Mouse (Mus musculus): Measurements from ENCODE around the gene Tmem234.
A peak's percentile ranks its signal among the peaks of the same experiment; 100 is the strongest.

Tmem234 gene

DNA sequence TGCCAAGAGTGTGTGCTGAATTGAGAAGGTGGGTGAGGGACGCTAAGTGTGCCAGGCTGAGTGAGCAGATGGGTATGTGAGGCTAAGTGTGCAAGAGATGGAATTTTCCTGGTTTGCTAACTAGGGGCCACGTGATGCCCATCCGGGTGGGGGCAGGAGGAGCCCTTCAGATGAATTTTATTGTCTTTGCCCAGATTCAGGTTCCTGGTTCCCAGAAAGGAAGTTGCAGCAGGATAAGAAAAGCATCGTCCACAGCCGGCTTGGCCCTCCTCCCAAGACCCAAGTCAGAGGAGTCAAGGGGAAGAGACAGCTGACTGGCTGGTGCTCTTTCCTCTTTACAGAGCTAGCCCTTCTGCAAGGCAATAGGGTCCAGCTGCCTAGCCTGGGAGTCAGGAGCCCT is 22.0 kb upstream of the Tmem234 start, which contains the start of gene Fam167b:
Gene Fam167b, minus strand, starts transcription at position 84 of the 400 bp plus-strand sequence.
- DNase-seq (ENCODE audit: low read depth, low spot score), result no peak

DNA sequence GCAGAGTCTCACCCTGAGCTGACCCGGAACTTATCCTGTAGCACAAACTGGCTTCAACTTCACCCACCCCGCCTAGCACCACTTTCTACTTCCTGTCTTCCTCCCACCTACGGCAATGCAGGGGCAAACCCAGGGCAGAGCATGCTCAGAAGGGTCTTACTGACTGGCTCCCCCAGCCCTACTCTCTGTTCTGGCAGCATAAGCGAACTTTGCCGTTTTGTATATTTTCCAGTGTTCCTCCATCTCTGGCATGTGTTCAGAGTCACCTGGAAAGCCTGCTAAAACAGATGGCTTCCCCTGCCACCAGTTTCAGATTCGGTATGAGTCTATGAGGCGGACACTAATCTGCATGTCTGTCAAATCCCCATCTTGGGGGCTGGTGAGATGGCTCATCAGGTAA is 20.1 kb upstream of the Tmem234 start:
- no peak for DNase-seq (ENCODE audit: low read depth, low spot score)

DNA sequence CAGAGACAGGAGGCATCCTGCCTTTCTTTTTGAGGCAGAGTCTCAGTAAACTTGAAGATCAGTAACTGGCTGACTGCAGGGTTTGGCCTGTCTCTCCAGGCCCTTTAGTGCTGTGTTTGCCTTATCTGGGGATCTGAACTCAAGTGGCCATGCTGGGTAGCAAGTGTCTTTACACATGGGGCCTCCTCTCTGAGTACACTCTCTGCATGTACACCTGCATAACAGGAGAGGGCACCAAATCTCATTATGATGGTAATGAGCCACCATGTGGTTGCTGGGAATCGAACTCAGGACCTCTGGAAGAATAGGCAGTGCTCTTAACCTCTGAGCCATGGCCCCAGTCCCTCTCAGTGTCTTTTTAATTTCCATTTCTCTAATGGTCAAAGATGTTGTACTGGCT is 18.2 kb upstream of the Tmem234 start:
- no peak for DNase-seq (ENCODE audit: low read depth, low spot score)

DNA sequence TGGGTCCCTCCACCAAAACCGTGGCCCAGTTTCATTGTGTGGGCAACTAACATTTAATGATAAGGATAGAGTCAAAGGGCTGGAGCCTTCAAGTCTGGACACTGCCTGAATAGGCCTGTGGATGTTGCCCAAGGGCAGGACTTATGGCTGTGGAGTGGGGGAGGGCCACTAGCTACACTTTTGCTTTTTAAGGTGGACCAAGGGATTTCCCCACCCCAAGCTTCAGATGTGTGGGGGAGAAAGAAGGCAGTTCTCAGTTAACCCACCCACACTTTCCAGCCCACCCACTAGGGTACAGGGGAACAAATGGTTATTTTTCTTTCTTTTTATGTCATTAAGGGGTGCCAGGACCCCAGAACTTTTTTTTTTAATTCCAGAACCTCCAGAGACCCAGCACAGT is 16.1 kb upstream of the Tmem234 start:
- no peak for DNase-seq (ENCODE audit: low read depth, low spot score)

DNA sequence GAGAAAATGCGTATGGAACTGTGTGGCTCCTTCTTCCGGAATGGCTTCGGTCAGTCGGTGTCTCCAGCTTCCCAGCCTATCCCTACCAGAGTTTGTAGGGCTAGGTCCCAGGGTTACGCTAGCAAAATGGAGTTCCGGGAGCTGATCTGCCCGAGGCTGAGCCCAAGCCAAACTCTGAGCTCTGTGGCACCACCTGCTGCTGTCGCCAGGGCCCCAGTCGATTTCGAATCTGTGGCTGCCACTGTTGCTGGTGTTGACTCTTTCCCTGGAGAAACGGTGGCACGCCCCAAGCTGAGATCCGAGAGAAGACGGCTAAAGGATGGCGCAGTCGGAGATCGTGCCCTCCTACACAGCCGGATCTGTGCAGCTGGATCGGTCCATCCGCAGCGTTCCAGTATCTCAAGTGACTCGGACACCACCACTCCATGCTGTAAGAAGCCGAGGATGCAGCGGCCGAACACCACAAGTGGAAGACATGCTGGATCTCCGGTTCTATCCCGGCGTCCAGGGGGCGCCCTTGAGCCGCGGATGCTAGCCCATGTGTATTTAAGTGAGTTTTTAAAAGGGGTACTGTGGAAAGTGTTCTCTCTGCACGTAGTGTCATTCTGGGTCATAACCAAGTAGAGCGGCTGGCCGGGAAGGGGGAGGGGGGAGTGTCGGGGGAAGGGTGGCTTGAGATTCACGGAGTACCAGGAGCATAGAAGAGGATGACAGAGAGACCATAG is 15.4 kb upstream of the Tmem234 start:
- no peak for DNase-seq (ENCODE audit: low read depth, low spot score)

- DNase-seq (ENCODE audit: low read depth, low spot score), result no peak
Measured at GRCm38 (mm10) chr4:129585773-129586172, 14.7 kb upstream of the Tmem234 start.

- DNase-seq (ENCODE audit: low read depth, low spot score), result no peak
Measured at GRCm38 (mm10) chr4:129586943-129587342, 13.5 kb upstream of the Tmem234 start.

- DNase-seq (ENCODE audit: low read depth, low spot score), result no peak
Measured at GRCm38 (mm10) chr4:129588865-129589264, 11.6 kb upstream of the Tmem234 start.

- DNase-seq (ENCODE audit: low read depth, low spot score), result peak; percentile 63
Measured at GRCm38 (mm10) chr4:129608426-129609025, 8.1 kb downstream of the Tmem234 start.

DNA sequence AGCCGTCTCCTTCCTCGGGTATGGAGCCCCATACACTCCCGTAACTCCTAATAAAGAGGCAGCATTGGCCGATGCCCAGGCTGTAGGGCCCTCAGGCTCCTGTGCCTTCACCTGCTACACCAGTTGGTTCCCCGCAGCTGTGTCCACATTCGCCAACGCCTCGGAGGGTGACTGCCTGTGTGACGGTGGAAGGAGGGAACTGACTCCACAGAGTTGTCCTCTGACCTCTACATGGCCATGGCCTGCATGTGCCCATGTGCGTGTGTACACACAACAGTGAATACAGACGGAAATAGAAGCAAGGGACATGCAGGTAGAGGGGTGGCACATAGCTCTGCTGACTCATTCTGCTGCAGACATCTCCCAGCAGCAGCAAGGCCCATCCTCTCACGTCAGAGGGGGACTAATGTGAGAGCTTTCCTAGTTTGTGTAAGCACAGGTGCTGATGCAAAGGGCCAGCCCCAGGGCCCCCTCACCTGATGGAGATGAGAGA is 8.7 kb downstream of the Tmem234 start:
- DNase-seq (ENCODE audit: low read depth, low spot score), result no peak

DNA sequence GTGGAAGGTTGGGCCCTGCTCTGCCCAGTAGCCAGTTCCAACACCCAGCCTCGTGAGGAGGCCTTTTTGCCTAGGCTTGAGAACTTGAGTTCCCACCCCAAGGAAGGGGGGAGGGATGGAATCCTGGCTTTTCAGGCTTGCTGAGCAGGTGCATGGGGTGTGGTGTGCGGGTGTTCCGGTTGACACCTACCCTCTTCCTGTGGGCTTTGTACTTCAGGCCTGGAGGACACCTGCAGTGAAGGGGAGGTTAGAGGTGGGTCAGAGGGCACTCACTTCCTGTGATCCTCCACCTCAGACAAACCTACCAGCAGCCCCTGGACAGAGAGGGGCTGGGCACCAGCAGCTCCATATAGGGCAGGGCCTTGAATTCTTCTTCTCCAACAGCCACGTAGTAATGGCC is 9.6 kb downstream of the Tmem234 start:
- no peak for DNase-seq (ENCODE audit: low read depth, low spot score)

GRCm38 (mm10) chr4:129610472-129610871 is 10.0 kb downstream of the Tmem234 start:
- DNase-seq (ENCODE audit: low read depth, low spot score), result no peak

DNA sequence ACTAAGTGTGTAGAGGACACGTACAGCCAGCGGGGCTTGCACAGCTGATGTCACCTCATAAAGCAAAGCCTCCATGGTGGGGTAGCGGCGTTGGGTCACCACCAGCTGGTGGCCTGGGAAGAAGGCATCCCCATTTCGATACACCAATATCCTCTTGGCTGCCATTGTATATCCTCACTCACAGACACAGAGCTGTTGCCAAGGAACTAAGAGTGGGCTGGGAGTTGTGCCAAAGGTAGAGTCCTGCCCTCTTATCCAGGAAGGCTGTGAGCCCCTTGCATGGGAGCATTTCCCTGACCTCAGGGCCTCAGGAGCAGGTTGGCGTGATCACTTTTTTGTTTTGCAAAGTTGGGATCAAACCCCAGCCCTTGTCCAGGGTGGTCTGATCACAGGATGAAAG is 13.6 kb downstream of the Tmem234 start, which contains the start of gene Dcdc2b:
Gene Dcdc2b, minus strand, starts transcription at position 165 of the 400 bp plus-strand sequence.
- DNase-seq (ENCODE audit: low read depth, low spot score), result no peak

- no peak for DNase-seq (ENCODE audit: low read depth, low spot score)
Measured at GRCm38 (mm10) chr4:129615801-129616290, 15.4 kb downstream of the Tmem234 start.

DNA sequence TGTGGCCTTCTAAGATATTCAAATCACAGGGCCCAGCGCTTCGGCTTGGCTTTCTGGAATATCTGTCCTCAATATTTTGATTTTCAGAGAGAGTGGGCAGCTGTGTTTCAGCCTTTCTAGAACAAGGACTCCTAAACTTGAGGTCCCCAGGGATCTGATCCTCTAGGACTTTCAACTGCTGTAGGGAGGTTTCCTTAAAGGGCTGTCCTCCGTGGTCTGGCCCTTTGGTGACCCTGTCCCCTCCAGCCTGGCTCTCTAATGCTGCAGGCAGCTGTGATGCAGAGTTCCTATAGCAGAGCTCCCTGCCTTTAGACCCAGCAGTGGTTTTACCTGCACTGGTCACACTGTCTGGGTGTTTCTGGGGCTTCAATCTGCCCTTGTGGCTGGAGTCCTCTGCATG is 16.2 kb downstream of the Tmem234 start:
- DNase-seq (ENCODE audit: low read depth, low spot score), result no peak

DNA sequence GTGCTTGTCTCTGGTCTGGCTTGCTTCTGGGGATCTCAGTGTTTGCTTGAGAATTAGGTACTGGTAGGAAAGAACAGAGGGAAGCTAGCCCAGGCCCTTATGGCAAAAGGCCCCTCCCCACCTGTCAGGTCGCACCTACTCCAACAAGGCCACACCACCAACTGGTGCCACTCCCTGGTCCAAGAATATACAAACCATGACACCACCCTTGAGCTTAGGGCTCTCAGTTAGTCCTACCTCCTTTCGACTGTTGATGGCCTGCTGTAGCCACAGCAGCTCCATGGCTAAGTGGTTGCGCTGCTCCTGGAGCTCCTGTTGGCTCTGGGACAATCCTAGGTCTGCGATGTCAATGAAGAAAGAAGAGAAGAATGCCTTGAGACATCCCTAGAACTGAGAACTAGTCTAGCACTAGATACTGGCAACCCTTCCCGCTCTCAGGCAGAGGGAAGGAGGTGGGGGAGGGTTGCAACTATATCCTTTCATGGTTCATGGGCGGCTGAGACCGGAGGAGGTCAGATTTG is 16.7 kb downstream of the Tmem234 start:
- DNase-seq (ENCODE audit: low read depth, low spot score), result no peak

- DNase-seq (ENCODE audit: low read depth, low spot score), result no peak
Measured at GRCm38 (mm10) chr4:129618031-129618430, 17.6 kb downstream of the Tmem234 start.

GRCm38 (mm10) chr4:129618786-129619691 is 18.6 kb downstream of the Tmem234 start, which contains the start of gene Iqcc:
Gene Iqcc, minus strand, starts transcription at chr4:129619099.
- DNase-seq (ENCODE audit: low read depth, low spot score), result peak; percentile 87

DNA sequence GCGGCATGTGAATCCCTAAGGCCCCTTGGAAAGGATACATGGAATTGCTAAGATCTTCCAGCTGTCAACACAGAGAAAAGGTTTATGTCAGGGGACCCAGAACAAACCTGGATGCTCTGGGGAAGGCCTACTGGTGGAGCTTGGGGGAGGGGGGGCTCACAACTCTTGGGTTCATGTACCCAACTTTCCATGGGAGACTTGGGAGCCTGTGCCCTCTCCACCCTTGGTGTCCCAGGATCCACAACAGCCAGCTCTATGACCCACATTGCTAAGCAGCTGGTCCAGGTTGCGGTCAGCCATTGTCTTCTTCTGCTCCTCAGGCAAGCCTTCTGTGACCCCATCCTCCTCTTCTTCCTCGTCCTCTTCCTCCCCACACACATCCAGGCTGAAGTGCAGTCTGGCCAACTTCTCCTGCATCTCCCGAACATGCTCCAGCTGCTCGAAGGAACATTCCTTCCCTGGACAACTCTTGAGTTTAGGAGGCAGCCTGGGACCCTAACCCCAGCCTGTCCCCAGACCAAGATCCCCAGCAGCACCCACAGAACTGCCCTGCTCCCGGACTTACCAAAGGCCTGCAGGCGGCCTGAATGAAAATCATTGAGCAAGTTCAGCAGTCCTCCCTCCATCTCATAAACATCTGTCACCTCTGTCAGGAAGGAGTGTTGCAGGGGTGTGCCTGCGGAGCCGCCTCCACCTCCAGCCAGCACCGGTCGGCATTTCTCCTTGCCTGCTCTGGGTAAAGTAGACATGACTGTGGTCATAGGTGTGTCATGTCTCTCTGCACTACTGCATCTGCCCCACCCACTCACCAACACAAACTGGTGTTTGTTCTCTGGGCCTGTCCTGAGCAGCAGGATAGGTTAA is 20.2 kb downstream of the Tmem234 start:
- no peak for DNase-seq (ENCODE audit: low read depth, low spot score)

DNA sequence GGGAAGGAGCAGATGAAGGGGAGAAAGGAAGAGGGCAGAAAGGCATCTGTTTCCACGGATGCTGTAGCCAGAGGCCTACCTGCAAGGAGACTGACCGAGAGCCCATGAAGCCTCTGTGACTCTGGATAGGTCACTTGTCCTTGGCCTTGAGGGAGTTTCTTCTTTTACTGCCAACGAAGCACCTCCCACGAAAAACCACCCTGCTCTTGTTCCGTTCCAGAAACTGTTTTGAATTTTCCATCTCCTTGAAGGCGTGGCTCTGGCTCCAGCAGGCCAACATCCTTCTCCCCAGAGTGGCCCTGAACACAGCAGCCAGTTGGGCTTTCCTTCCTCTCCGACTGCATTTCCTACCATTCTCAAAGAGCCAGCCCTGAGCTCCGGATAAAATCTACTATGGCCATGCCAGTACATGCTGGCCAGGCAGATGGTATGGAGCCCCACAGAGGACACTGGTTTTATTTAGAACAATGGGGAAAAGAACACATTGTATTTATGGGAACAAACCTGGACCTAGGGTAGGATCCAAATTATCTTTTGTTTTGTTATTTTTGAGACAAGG is 20.9 kb downstream of the Tmem234 start:
- DNase-seq (ENCODE audit: low read depth, low spot score), result no peak
